8 mouse cellular contexts compared by ENCODE assay signal in the genomic region with DNA sequence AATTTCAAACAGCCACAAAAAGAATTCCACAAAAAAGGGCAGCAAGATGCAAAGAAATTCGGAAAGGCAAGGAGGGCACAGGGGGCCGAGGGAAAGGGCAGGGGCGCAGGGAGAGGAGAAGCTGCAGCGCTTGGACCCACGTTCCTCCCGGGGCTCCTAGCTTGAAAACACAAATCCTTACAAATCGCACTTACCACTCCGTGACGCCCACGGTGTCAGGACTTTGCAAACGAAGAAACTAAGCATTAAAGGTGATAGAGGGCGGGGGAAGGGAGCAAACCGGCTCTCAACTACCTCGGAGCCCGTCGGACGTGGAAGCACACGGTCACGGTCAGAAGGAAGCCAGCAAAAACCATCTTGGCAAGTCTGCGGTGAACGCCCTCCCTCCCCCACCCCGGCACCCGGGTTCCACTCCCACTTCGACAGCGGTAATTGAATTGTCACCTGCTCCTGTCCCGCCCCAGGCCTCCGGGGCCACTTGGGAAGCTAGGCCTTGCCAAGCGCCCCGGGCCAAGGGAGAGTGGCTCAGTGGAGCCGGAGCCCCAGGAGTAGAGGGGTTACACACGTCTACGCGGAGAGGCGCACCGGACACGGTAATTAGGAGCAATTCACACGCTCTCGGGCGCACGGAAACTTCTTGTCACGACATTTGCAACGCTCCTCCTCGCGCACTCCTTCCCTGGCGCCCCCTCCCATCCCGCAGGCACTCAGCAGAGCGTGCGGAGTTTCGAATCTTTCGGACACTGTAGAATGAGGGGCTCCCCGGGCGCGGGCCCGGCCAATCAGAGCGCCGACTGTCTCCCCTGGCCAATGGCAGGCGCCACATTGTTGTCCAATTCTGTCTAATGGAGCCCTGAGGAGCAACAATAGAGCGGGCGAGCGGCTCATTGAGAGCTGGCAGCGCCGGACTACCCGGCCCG. TPM values are rescaled to one million over a fixed set of nuclear protein-coding genes. Genes with fewer than 3 reads are reported as not detected.
DNase-seq lines count a peak whose midpoint lies in the region; ATAC-seq and TF ChIP-seq lines count a peak whose summit lies in the region.

A gene (plus strand): TSS at position 906 of the 920 bp plus-strand sequence.

- H3K4me3 ChIP-seq in embryonic facial prominence, embryonic 12.5 days: peak within 1 kb of the TSS; percentile 44
- peak within 1 kb of the TSS; percentile 31 for H3K4me3 ChIP-seq in hindbrain, postnatal 0 days (ENCODE audit: low read length)
- peak within 1 kb of the TSS; percentile 35 for H3K4me3 ChIP-seq in midbrain, embryonic 14.5 days (replicated peaks; ENCODE audit: low read depth, low read length)

- peak; percentile 58 to 66 for DNase-seq in cerebellum, postnatal 10 days
- no peak for DNase-seq in cerebellum, postnatal 36 days
- DNase-seq in 3T3-L1 (ENCODE audit: low read depth, low spot score): peak; percentile 73
- DNase-seq in hindbrain, postnatal 0 days (ENCODE audit: low spot score): peak; percentile 47
- peak; percentile 83 for DNase-seq in midbrain, embryonic 14.5 days
- DNase-seq in adrenal gland, postnatal 36 days: no peak

- peak within 1 kb of the TSS; percentile 33 for H3K9ac ChIP-seq in embryonic facial prominence, embryonic 12.5 days
- no peak within 1 kb of the TSS for H3K9ac ChIP-seq in hindbrain, postnatal 0 days (replicated peaks; ENCODE audit: low read length)
- H3K9ac ChIP-seq in midbrain, embryonic 14.5 days (replicated peaks; ENCODE audit: low read length): peak within 1 kb of the TSS; percentile 29

- no peaks in the 10 kb centered on the region for H3K9me3 ChIP-seq in embryonic facial prominence, embryonic 12.5 days
- 0 out of 2 replicates have a peak, but pooled peaks cover 3% of the 10 kb centered on the region for H3K9me3 ChIP-seq in hindbrain, postnatal 0 days (ENCODE audit: low read length)
- peaks cover 4% of the 10 kb centered on the region; the same call in 1 of the 2 replicates for H3K9me3 ChIP-seq in midbrain, embryonic 14.5 days (ENCODE audit: control insufficient read depth, low read length)

- no peaks in the 10 kb centered on the region for H3K36me3 ChIP-seq in embryonic facial prominence, embryonic 12.5 days
- H3K36me3 ChIP-seq in hindbrain, postnatal 0 days (ENCODE audit: insufficient read depth, low read length): no peaks in the 10 kb centered on the region
- no peaks in the 10 kb centered on the region for H3K36me3 ChIP-seq in midbrain, embryonic 14.5 days (ENCODE audit: control insufficient read depth, insufficient read depth, low read length)

- no peak for TF ChIP-seq CTCF in hindbrain, postnatal 0 days (IDR thresholded peaks at IDR 0.05; ENCODE audit: low read depth)

- no peak within 1 kb of the TSS for H3K27ac ChIP-seq in embryonic facial prominence, embryonic 12.5 days
- H3K27ac ChIP-seq in hindbrain, postnatal 0 days: no peak within 1 kb of the TSS
- peak within 1 kb of the TSS; percentile 52; the same call in 1 of the 2 replicates for H3K27ac ChIP-seq in midbrain, embryonic 14.5 days (replicated peaks; ENCODE audit: low read depth, low read length)

- H3K4me1 ChIP-seq in embryonic facial prominence, embryonic 12.5 days: peaks cover 27% of the 10 kb centered on the region
- H3K4me1 ChIP-seq in hindbrain, postnatal 0 days (ENCODE audit: insufficient read depth, low read length): peaks cover 14% of the 10 kb centered on the region; the same call in 1 of the 2 replicates
- peaks cover 21% of the 10 kb centered on the region; the same call in 1 of the 2 replicates for H3K4me1 ChIP-seq in midbrain, embryonic 14.5 days (ENCODE audit: control insufficient read depth, insufficient read depth, low read length)

- peaks cover 89% of the 10 kb centered on the region for H3K27me3 ChIP-seq in embryonic facial prominence, embryonic 12.5 days
- peaks cover 95% of the 10 kb centered on the region for H3K27me3 ChIP-seq in hindbrain, postnatal 0 days (ENCODE audit: insufficient read depth, low read length)
- H3K27me3 ChIP-seq in midbrain, embryonic 14.5 days (ENCODE audit: control insufficient read depth, insufficient read depth, low read length): peaks cover 100% of the 10 kb centered on the region

- under 1% methylated on average over 64 of the region's 64 CpGs for WGBS in embryonic facial prominence, embryonic 12.5 days
- WGBS in hindbrain, postnatal 0 days: under 1% methylated on average over 64 of the region's 64 CpGs
- WGBS in midbrain, embryonic 14.5 days: under 1% methylated on average over 64 of the region's 64 CpGs

- peak; percentile 86 for ATAC-seq in embryonic facial prominence, embryonic 12.5 days (ENCODE audit: insufficient number of reproducible peaks, insufficient read depth, low FRiP score, low TSS enrichment)
- peak; percentile 62; the same call in 1 of the 2 replicates for ATAC-seq in hindbrain, postnatal 0 days
- ATAC-seq in midbrain, embryonic 14.5 days (ENCODE audit: low FRiP score, low TSS enrichment): peak; percentile 86
- no peak for ATAC-seq in granulocyte monocyte progenitor cell, adult 5-6 weeks (replicated peaks; ENCODE audit: poor library complexity, severe bottlenecking)

- H3K4me2 ChIP-seq in embryonic facial prominence, embryonic 12.5 days (replicated peaks): peak within 1 kb of the TSS; percentile 60
- H3K4me2 ChIP-seq in hindbrain, postnatal 0 days (ENCODE audit: low read depth, low read length): peak within 1 kb of the TSS; percentile 53
- peak within 1 kb of the TSS; percentile 60 for H3K4me2 ChIP-seq in midbrain, embryonic 14.5 days (ENCODE audit: low read length)

RNA-seq across cellular contexts. Expression of the gene that starts here (rescaled TPM):
- polyA plus RNA-seq in embryonic facial prominence, embryonic 12.5 days (2016; fragmentation: Nextera tagmentation; extraction: Ambion mirVana): 1.2 and 1.4 TPM in 2 replicates
- total RNA-seq in hindbrain, postnatal 0 days (2014; rRNA removed): 1.2 and 2.0 TPM in 2 replicates
- polyA plus RNA-seq in hindbrain, postnatal 0 days (2015; fragmentation: Nextera tagmentation; extraction: Ambion mirVana): 0.06 and 0.08 TPM in 2 replicates
- 1.4 TPM in 2 replicates for polyA plus RNA-seq in midbrain, embryonic 14.5 days (2014; fragmentation: Nextera tagmentation; extraction: Ambion mirVana)
- not detected in 2 replicates for total RNA-seq in granulocyte monocyte progenitor cell, adult 5-6 weeks (2014; fragmentation: Nextera tagmentation)
- not detected in 2 replicates for total RNA-seq in granulocyte monocyte progenitor cell, adult 5-6 weeks (2017)
- under 1 TPM in 1 of 2 experiments, not detected in 1; 0.13 TPM for total RNA-seq in adrenal gland, postnatal 36 days (2021)

Comparison
In these comparisons a context has a peak if more than half of its experiments do, and no peak if none do; other contexts are left out.
1. DNase-seq: peak in cerebellum, postnatal 10 days (2 of 2), 3T3-L1 (single experiment), hindbrain, postnatal 0 days (single experiment) and midbrain, embryonic 14.5 days (single experiment); none in cerebellum, postnatal 36 days (0 of 2) and adrenal gland, postnatal 36 days (0 of 2).
2. Peak in every context shown above with its lines, with median percentiles within 50 percentile points of each other: H3K4me2 ChIP-seq and H3K4me3 ChIP-seq.